Mouse (Mus musculus) limb, embryonic 14.5 days (tissue): Measurements from ENCODE around the gene Timm9. TPM values are rescaled to one million over a fixed set of nuclear protein-coding genes. Genes with fewer than 3 reads are reported as not detected.
"Not testable (repeated sequence)": the region's sequence is repeated elsewhere in the genome, so short reads cannot be mapped to it uniquely, and the experiment has no call there.

Experiments used
- ATAC-seq: fragments of 200-750 bp; cut with Nextera tagmentation; 2 replicates; pipeline ENCODE4 v1.8.0; 2017; ENCODE audit warnings: low read depth, moderate number of reproducible peaks, moderate TSS enrichment; ENCODE audit not compliant: low FRiP score
- DNase-seq: peaks from one replicate; pipeline ENCODE4 v3.0.0-alpha.2; 2015; ENCODE audit warnings: low spot score
- H3K27ac ChIP-seq: fragments of 300-500 bp; sonication (generic); replicated peaks from 2 replicates; pipeline ENCODE4 v1.5.1; 2014; ENCODE audit warnings: low read depth, mild to moderate bottlenecking, low read length, moderate library complexity, mixed read lengths
- H3K27me3 ChIP-seq: fragments of 300-500 bp; sonication (generic); 2 replicates; pipeline ENCODE4 v1.6.1; 2014; ENCODE audit warnings: low read length, mixed read lengths; ENCODE audit not compliant: control insufficient read depth, insufficient read depth
- H3K36me3 ChIP-seq: fragments of 300-500 bp; sonication (generic); 2 replicates; pipeline ENCODE4 v1.6.1; 2014; ENCODE audit warnings: mild to moderate bottlenecking, low read length, moderate library complexity, mixed read lengths; ENCODE audit not compliant: control insufficient read depth, insufficient read depth
- H3K4me1 ChIP-seq: fragments of 300-500 bp; sonication (generic); 2 replicates; pipeline ENCODE4 v1.6.1; 2014; ENCODE audit warnings: antibody characterized with exemption, low read length, mixed read lengths; ENCODE audit not compliant: control insufficient read depth, insufficient read depth
- H3K4me2 ChIP-seq: fragments of 300-500 bp; sonication (generic); replicated peaks from 2 replicates; pipeline ENCODE4 v1.6.1; 2014; ENCODE audit warnings: low read depth, mild to moderate bottlenecking, low read length, moderate library complexity; ENCODE audit not compliant: severe bottlenecking
- H3K4me3 ChIP-seq: fragments of 300-500 bp; sonication (generic); replicated peaks from 2 replicates; pipeline ENCODE4 v1.5.1; 2014; ENCODE audit warnings: low read length
- H3K9ac ChIP-seq: fragments of 300-500 bp; sonication (generic); 2 replicates; pipeline ENCODE4 v1.6.1; 2014; ENCODE audit warnings: mild to moderate bottlenecking, low read depth, low read length, moderate library complexity; ENCODE audit not compliant: severe bottlenecking
- H3K9me3 ChIP-seq: fragments of 300-500 bp; sonication (generic); 2 replicates; pipeline ENCODE4 v1.6.1; 2016; ENCODE audit warnings: low read length; ENCODE audit not compliant: control insufficient read depth
- POLR2A ChIP-seq: fragments of 200-500 bp; IDR thresholded peaks from 2 replicates; pipeline ENCODE4 v1.8.0; 2012; ENCODE audit warnings: inconsistent platforms, mild to moderate bottlenecking, moderate library complexity, borderline replicate concordance; ENCODE audit not compliant: insufficient read depth, insufficient read length; ENCODE audit errors: extremely low read depth
- WGBS: fragments of 180-500 bp; shearing (Covaris S2); extraction: QIAGEN DNeasy Blood & Tissue Kit; methylation state at CpG from one replicate; pipeline ENCODE4 v1.1.7; 2014; 5-methylcytosine and 5-hydroxymethylcytosine counted together
- polyA plus RNA-seq, 2 experiments: library from polyadenylated mRNA; depleted of rRNA in 1 of 2; stranded (reverse) in 1 of 2; unstranded in 1 of 2; fragments of >200 nt; fragmentation: Nextera tagmentation in 1 of 2; extraction: Ambion mirVana in 1 of 2; gene quantifications; 2 replicates each; pipeline versions ENCODE4 v1.2.1 to v1.2.3; 2012 to 2014

Timm9 gene
- polyA plus RNA-seq, 2 experiments = 53.6 to 74.3 TPM

GRCm38 (mm10) chr12:71107216-71107771 lies 29.2 kb downstream of the Timm9 start:
- Histone ChIP-seq H3K9me3 (no peaks in the 10 kb centered on the region), H3K4me1 (no peaks in the 10 kb centered on the region), H3K9ac (no peak overlapping the region), H3K4me3 (no peak overlapping the region), H3K36me3 (no peaks in the 10 kb centered on the region), H3K27ac (no peak overlapping the region), H3K4me2 (no peak overlapping the region), H3K27me3 (no peaks in the 10 kb centered on the region)
- WGBS = 85% methylated on average over 6 of the region's 6 CpGs
- no peak for TF ChIP-seq POLR2A
- DNase-seq (no peak), ATAC-seq (no peak)

GRCm38 (mm10) chr12:71104275-71104674 lies 32.2 kb downstream of the Timm9 start:
- DNase-seq, H3K9ac ChIP-seq, H3K4me2 ChIP-seq, H3K27ac ChIP-seq, H3K27me3 ChIP-seq, H3K4me1 ChIP-seq, ATAC-seq, H3K4me3 ChIP-seq, H3K36me3 ChIP-seq, H3K9me3 ChIP-seq: not testable (repeated sequence)
- WGBS = 87% methylated on average over 4 of the region's 4 CpGs

GRCm38 (mm10) chr12:71086331-71086730 lies 50.2 kb downstream of the Timm9 start:
- Histone ChIP-seq H3K4me3 (no peak overlapping the region), H3K27ac (no peak overlapping the region), H3K9ac (no peak overlapping the region), H3K4me2 (no peak overlapping the region), H3K27me3 (no peaks in the 10 kb centered on the region), H3K9me3 (no peaks in the 10 kb centered on the region), H3K36me3 (peaks cover 17% of the 10 kb centered on the region), H3K4me1 (no peaks in the 10 kb centered on the region)
- 90% methylated on average over 8 of the region's 8 CpGs for WGBS
- TF ChIP-seq POLR2A = no peak
- ATAC-seq (no peak), DNase-seq (no peak)

Other genes with a start within 250 kb of the Timm9 start
- gene Actr10, start 198.8 kb downstream of the Timm9 start, polyA plus RNA-seq (2012; rRNA removed) = 91.3 and 91.6 TPM in 2 replicates
- 257 and 264 TPM in 2 replicates for gene Actr10, start 198.8 kb downstream of the Timm9 start, polyA plus RNA-seq (2014; fragmentation: Nextera tagmentation; extraction: Ambion mirVana)
- 196 and 245 TPM in 2 replicates for gene Psma3, start 162.1 kb downstream of the Timm9 start, polyA plus RNA-seq (2012; rRNA removed)
- gene Psma3, start 162.1 kb downstream of the Timm9 start, polyA plus RNA-seq (2014; fragmentation: Nextera tagmentation; extraction: Ambion mirVana) = 543 and 594 TPM in 2 replicates
- gene Arid4a, start 120.7 kb downstream of the Timm9 start, polyA plus RNA-seq (2012; rRNA removed) = 7.3 and 11.7 TPM in 2 replicates
- gene Arid4a, start 120.7 kb downstream of the Timm9 start, polyA plus RNA-seq (2014; fragmentation: Nextera tagmentation; extraction: Ambion mirVana) = 32.2 and 40.8 TPM in 2 replicates
- not detected in 2 replicates for gene Tomm20l, start 25.3 kb downstream of the Timm9 start, polyA plus RNA-seq (2012; rRNA removed)
- not detected in 2 replicates for gene Tomm20l, start 25.3 kb downstream of the Timm9 start, polyA plus RNA-seq (2014; fragmentation: Nextera tagmentation; extraction: Ambion mirVana)
- gene 2700049A03Rik, start 164 bp upstream of the Timm9 start, polyA plus RNA-seq (2012; rRNA removed) = 8.5 and 9.5 TPM in 2 replicates
- gene 2700049A03Rik, start 164 bp upstream of the Timm9 start, polyA plus RNA-seq (2014; fragmentation: Nextera tagmentation; extraction: Ambion mirVana) = 12.5 and 18.8 TPM in 2 replicates
- gene Dact1, start 173.2 kb upstream of the Timm9 start, polyA plus RNA-seq (2012; rRNA removed) = 30.4 and 36.7 TPM in 2 replicates
- gene Dact1, start 173.2 kb upstream of the Timm9 start, polyA plus RNA-seq (2014; fragmentation: Nextera tagmentation; extraction: Ambion mirVana) = 14.8 and 17.4 TPM in 2 replicates